Mouse (Mus musculus) hindbrain, embryonic 10.5 days (tissue): Measurements from ENCODE around the gene Atxn7l3b. TPM values are rescaled to one million over a fixed set of nuclear protein-coding genes. Genes with fewer than 3 reads are reported as not detected.

Experiments used
- DNase-seq: peaks from one replicate; pipeline ENCODE4 v3.0.0-alpha.2; 2017; ENCODE audit warnings: low spot score
- H3K27ac ChIP-seq: fragments of 300-500 bp; sonication (generic); 2 replicates; pipeline ENCODE4 v1.5.1; 2016; ENCODE audit warnings: mild to moderate bottlenecking, moderate library complexity
- H3K27me3 ChIP-seq: fragments of 300-500 bp; sonication (generic); 2 replicates; pipeline ENCODE4 v1.6.1; 2016; ENCODE audit warnings: mild to moderate bottlenecking; ENCODE audit not compliant: poor library complexity, insufficient read depth, severe bottlenecking
- H3K36me3 ChIP-seq: fragments of 300-500 bp; sonication (generic); 2 replicates; pipeline ENCODE4 v1.6.1; 2016; ENCODE audit warnings: mild to moderate bottlenecking, moderate library complexity
- H3K4me1 ChIP-seq: fragments of 300-500 bp; sonication (generic); replicated peaks from 2 replicates; pipeline ENCODE4 v1.6.1; 2016; ENCODE audit warnings: mild to moderate bottlenecking
- H3K4me3 ChIP-seq: fragments of 300-500 bp; sonication (generic); 2 replicates; pipeline ENCODE4 v1.5.1; 2016; ENCODE audit warnings: mild to moderate bottlenecking, moderate library complexity
- H3K9me3 ChIP-seq: fragments of 300-500 bp; sonication (generic); 2 replicates; pipeline ENCODE4 v1.6.1; 2016; ENCODE audit warnings: mild to moderate bottlenecking, moderate library complexity
- WGBS: fragments of 180-500 bp; shearing (Covaris S2); methylation state at CpG from one replicate; pipeline ENCODE4 v1.1.7; 2016; 5-methylcytosine and 5-hydroxymethylcytosine counted together
- polyA plus RNA-seq: library from polyadenylated mRNA; unstranded; fragments of >200 nt; fragmentation: Nextera tagmentation; extraction: Ambion mirVana; gene quantifications from 2 replicates; pipeline ENCODE4 v1.2.1, GENCODE M21; 2016

The Atxn7l3b gene
- polyA plus RNA-seq, 1 experiment from 2014 or later, result 196 TPM

DNA sequence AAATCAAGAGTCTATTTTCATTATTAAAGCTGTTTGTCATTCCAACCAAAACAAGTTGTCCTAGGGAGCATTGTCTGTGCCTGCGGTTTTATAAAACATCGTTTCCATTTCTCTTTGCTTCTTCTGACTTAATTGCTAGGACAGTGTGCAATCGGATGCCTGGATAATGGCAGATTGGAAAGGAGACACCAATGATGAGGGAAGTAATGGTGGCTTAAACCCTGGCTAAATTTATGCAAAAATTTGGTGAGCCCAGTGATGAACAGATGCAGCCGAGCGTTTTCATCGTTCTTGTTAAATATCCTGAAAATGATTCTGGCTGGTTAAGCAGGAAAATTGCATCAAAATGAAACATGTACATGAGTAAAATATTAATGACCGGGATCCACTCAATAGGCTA lies 28.6 kb downstream of the Atxn7l3b start:
- no peak overlapping the region for H3K27ac ChIP-seq
- DNase-seq, result no peak
- H3K9me3 ChIP-seq, result no peaks in the 10 kb centered on the region
- no peak overlapping the region for H3K4me3 ChIP-seq
- WGBS, result 88% methylated on average over 7 of the region's 7 CpGs
- H3K4me1 ChIP-seq, result no peaks in the 10 kb centered on the region
- no peaks in the 10 kb centered on the region for H3K36me3 ChIP-seq
- no peaks in the 10 kb centered on the region for H3K27me3 ChIP-seq

- no peaks in the 10 kb centered on the region for H3K36me3 ChIP-seq
- no peak overlapping the region for H3K4me3 ChIP-seq
- H3K4me1 ChIP-seq, result no peaks in the 10 kb centered on the region
- DNase-seq, result no peak
- WGBS, result 82% methylated on average over 3 of the region's 3 CpGs
- H3K27me3 ChIP-seq, result no peaks in the 10 kb centered on the region
- H3K9me3 ChIP-seq, result no peaks in the 10 kb centered on the region
- no peak overlapping the region for H3K27ac ChIP-seq
Measured at GRCm38 (mm10) chr10:112899796-112900195, 29.0 kb downstream of the Atxn7l3b start.

DNA sequence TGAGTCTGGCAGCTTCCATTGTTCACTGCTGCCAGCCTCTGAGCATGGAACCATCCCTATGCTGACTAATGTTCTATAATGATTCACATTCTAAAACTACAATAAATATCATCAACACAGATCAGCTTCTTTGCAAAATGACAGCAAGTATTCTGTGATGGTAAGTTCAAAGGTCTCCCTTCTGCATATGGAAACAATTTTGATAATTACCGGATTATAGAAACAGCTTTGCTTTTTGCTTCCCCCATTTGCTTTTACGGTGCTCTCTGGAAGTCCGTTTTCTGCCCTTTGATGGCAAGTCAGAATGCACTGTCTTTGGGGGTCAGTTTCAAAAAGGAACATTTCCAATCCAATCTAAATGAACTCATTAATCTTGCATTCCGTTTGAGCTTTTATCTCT lies 32.2 kb downstream of the Atxn7l3b start:
- no peaks in the 10 kb centered on the region for H3K36me3 ChIP-seq
- H3K4me3 ChIP-seq, result no peak overlapping the region
- H3K4me1 ChIP-seq, result no peaks in the 10 kb centered on the region
- H3K27ac ChIP-seq, result no peak overlapping the region
- H3K9me3 ChIP-seq, result no peaks in the 10 kb centered on the region
- WGBS, result 68% methylated on average over 4 of the region's 4 CpGs
- DNase-seq, result no peak
- no peaks in the 10 kb centered on the region for H3K27me3 ChIP-seq

- no peaks in the 10 kb centered on the region for H3K4me1 ChIP-seq
- no peak overlapping the region for H3K4me3 ChIP-seq
- H3K9me3 ChIP-seq, result no peaks in the 10 kb centered on the region
- no peaks in the 10 kb centered on the region for H3K36me3 ChIP-seq
- WGBS, result 93% methylated on average over 10 of the region's 10 CpGs
- H3K27me3 ChIP-seq, result no peaks in the 10 kb centered on the region
- no peak overlapping the region for H3K27ac ChIP-seq
- no peak for DNase-seq
Measured at GRCm38 (mm10) chr10:112893622-112894252, 35.1 kb downstream of the Atxn7l3b start.

DNA sequence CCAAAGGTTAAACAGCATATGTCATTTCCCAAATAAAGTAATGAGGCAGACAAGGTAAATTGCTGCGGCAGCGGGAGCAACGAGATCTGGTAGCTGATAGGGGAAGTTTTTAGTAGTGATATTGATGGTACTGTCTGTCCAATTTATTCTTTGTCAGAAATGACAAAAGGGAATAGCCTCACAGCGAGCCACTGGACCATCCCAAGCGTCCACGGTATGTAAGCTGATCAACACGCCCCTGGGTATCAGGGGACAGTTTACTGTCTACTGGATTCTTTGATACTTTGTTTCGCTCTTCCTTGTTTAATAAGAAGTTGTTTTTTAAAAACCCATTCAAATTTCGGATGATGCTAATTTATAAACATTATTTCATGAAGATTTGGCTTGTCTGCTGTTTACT lies 44.7 kb downstream of the Atxn7l3b start:
- H3K27me3 ChIP-seq, result no peaks in the 10 kb centered on the region
- H3K4me3 ChIP-seq, result no peak overlapping the region
- no peaks in the 10 kb centered on the region for H3K36me3 ChIP-seq
- H3K27ac ChIP-seq, result no peak overlapping the region
- no peaks in the 10 kb centered on the region for H3K9me3 ChIP-seq
- 85% methylated on average over 9 of the region's 9 CpGs for WGBS
- H3K4me1 ChIP-seq, result no peaks in the 10 kb centered on the region; the same call in 1 of the 2 replicates
- no peak for DNase-seq

DNA sequence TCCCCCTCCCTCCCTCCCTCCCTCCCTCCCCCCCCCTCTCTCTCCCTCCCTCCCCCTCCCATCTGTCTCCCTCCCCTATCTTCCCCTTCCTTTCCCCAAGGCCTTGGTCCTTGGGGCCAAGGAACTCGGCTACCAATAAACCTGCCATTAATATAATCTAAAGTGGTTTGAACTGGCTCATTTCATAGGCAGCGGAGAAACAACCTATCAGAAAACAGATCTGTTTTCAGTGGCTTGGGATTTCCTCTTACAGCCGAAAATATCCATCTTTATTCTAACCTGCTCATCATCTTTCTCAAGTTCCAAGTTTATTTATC lies 45.2 kb downstream of the Atxn7l3b start:
- H3K36me3 ChIP-seq, result no peaks in the 10 kb centered on the region
- no peak overlapping the region for H3K4me3 ChIP-seq
- H3K27ac ChIP-seq, result no peak overlapping the region
- DNase-seq, result no peak
- no peaks in the 10 kb centered on the region for H3K9me3 ChIP-seq
- no peaks in the 10 kb centered on the region; the same call in 1 of the 2 replicates for H3K4me1 ChIP-seq
- H3K27me3 ChIP-seq, result no peaks in the 10 kb centered on the region
- WGBS, result 58% methylated on average over 3 of the region's 3 CpGs

DNA sequence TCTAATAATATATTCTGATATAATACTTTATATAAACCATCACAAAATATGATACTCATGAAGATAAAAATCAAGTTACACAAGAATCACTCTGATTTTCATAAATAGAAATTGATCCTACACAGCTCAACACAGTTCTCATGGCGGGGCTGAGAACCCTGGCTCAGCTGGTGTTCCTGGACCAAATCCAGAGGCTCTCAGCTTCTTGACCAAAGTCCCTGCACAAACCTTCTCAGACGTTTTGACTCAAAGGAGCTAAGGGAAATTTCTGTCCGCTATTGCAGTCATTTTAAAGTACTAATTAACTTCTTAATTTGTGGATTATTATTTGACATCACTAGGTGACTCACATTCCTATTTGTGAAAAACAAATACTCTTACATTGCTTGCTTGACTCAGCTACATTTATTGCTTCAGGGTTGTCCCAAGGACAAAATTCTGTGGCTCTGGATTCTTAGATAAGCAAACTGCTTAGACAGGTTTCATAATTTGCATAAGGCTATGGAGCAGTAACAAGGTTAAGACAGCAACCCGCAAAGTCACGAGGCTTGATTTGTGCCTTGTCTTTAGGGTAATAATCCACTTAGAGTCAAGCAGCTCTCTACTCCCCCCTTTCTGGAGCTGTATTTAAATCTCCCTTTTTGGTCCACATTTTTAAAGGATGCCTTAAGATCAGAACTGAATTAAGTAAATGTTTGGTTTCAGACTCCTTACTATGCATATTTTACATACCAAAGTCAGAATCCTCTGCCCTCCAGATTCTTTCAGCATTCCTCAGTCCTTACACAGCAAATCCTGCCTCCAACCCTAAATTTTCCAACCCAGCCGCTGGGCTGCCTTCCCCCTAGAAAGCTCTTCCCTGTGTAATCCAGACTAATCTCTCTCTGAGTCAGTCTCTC lies 45.8 kb downstream of the Atxn7l3b start:
- H3K27ac ChIP-seq, result no peak overlapping the region
- H3K27me3 ChIP-seq, result no peaks in the 10 kb centered on the region
- DNase-seq, result peak; percentile 12
- no peaks in the 10 kb centered on the region for H3K36me3 ChIP-seq
- no peak overlapping the region for H3K4me3 ChIP-seq
- no peaks in the 10 kb centered on the region for H3K9me3 ChIP-seq
- 55% methylated on average over 6 of the region's 6 CpGs for WGBS
- H3K4me1 ChIP-seq, result no peaks in the 10 kb centered on the region; the same call in 1 of the 2 replicates

- WGBS, result 91% methylated on average over 3 of the region's 3 CpGs
Measured at GRCm38 (mm10) chr10:112882149-112882548, 46.7 kb downstream of the Atxn7l3b start.

GRCm38 (mm10) chr10:112876655-112877393 lies 52.0 kb downstream of the Atxn7l3b start:
- H3K9me3 ChIP-seq, result no peaks in the 10 kb centered on the region
- WGBS, result 32% methylated on average over 1 of the region's 1 CpGs
- H3K36me3 ChIP-seq, result no peaks in the 10 kb centered on the region
- no peaks in the 10 kb centered on the region for H3K27me3 ChIP-seq
- no peaks in the 10 kb centered on the region; the same call in 1 of the 2 replicates for H3K4me1 ChIP-seq
- DNase-seq, result no peak
- H3K4me3 ChIP-seq, result no peak overlapping the region
- 0 out of 2 replicates have a peak overlapping the region, but pooled peaks have one; percentile 24 for H3K27ac ChIP-seq

More at GRCm38 (mm10) chr10:112882149-112882548, 46.7 kb downstream of the Atxn7l3b start:
- Histone ChIP-seq H3K4me1 (no peaks in the 10 kb centered on the region; the same call in 1 of the 2 replicates), H3K27me3 (no peaks in the 10 kb centered on the region), H3K9me3 (no peaks in the 10 kb centered on the region), H3K4me3 (no peak overlapping the region), H3K27ac (no peak overlapping the region), H3K36me3 (no peaks in the 10 kb centered on the region)
- no peak for DNase-seq
